8 mouse cellular contexts compared by ENCODE assay signal in genomic region chr17:35021163-35021808, GRCm38 (mm10). TPM values are rescaled to one million over a fixed set of nuclear protein-coding genes. Genes with fewer than 3 reads are reported as not detected.
DNase-seq lines count a peak whose midpoint lies in the region; ATAC-seq lines count a peak whose summit lies in the region.

No protein-coding gene starts in this region.

- H3K4me3 ChIP-seq in hindbrain, embryonic 15.5 days, result no peak overlapping the region

- H3K9me3 ChIP-seq in hindbrain, embryonic 15.5 days, result no peaks in the 10 kb centered on the region

- 6% methylated on average over 17 of the region's 17 CpGs for WGBS in hindbrain, embryonic 15.5 days

- no peak overlapping the region for H3K9ac ChIP-seq in hindbrain, embryonic 15.5 days

- ATAC-seq in hindbrain, embryonic 15.5 days (ENCODE audit: low FRiP score, low read depth), result no peak

- peak; percentile 83 for DNase-seq in T-cell, adult 2 months (ENCODE audit: low spot score)
- DNase-seq in cerebellum, postnatal 25 days, result peak; percentile 92 to 94
- peak; percentile 87 to 88 for DNase-seq in frontal cortex, postnatal 36 days (ENCODE audit: low spot score in 2 of 2)
- peak; percentile 85 to 93 for DNase-seq in left cerebral cortex, adult 18-20 months (ENCODE audit: low spot score in 2 of 2)
- DNase-seq in lung, postnatal 4 days, result peak; percentile 85 to 92
- DNase-seq in right cerebral cortex, postnatal 10 days (ENCODE audit: low spot score in 2 of 2), result peak; percentile 80 to 84
- DNase-seq in urinary bladder, postnatal 14 days (ENCODE audit: low spot score), result peak; percentile 89

- H3K27me3 ChIP-seq in hindbrain, embryonic 15.5 days, result no peaks in the 10 kb centered on the region

- no peak overlapping the region for H3K27ac ChIP-seq in hindbrain, embryonic 15.5 days (replicated peaks)

- H3K4me1 ChIP-seq in hindbrain, embryonic 15.5 days (replicated peaks), result peaks cover 5% of the 10 kb centered on the region

- peak overlapping the region; percentile 32; the same call in 1 of the 2 replicates for H3K4me2 ChIP-seq in hindbrain, embryonic 15.5 days

- no peaks in the 10 kb centered on the region for H3K36me3 ChIP-seq in hindbrain, embryonic 15.5 days

RNA-seq across cellular contexts. Expression of gene Vwa7, which starts 4.9 kb away (rescaled TPM):
- 0.14 TPM in 2 replicates for polyA plus RNA-seq in hindbrain, embryonic 15.5 days (2015; fragmentation: Nextera tagmentation; extraction: Ambion mirVana)
- total RNA-seq in left cerebral cortex, adult 18-20 months (2021), result under 1 TPM; 0.61 to 0.77 TPM

RNA-seq across cellular contexts. Expression of gene Sapcd1, which starts 6.5 kb away (rescaled TPM):
- polyA plus RNA-seq in hindbrain, embryonic 15.5 days (2015; fragmentation: Nextera tagmentation; extraction: Ambion mirVana), result 1.6 and 2.3 TPM in 2 replicates
- total RNA-seq in left cerebral cortex, adult 18-20 months (2021), result not detected

RNA-seq across cellular contexts. Expression of gene Vars, which starts 20.5 kb away (rescaled TPM):
- polyA plus RNA-seq in hindbrain, embryonic 15.5 days (2015; fragmentation: Nextera tagmentation; extraction: Ambion mirVana), result 60.4 and 68.7 TPM in 2 replicates
- 10 to 100 TPM; 39.6 to 44.0 TPM for total RNA-seq in left cerebral cortex, adult 18-20 months (2021)

RNA-seq across cellular contexts. Expression of gene Msh5, which starts 25.3 kb away (rescaled TPM):
- 1.6 and 3.4 TPM in 2 replicates for polyA plus RNA-seq in hindbrain, embryonic 15.5 days (2015; fragmentation: Nextera tagmentation; extraction: Ambion mirVana)
- under 1 TPM; 0.65 to 0.68 TPM for total RNA-seq in left cerebral cortex, adult 18-20 months (2021)

RNA-seq across cellular contexts. Expression of gene Clic1, which starts 28.5 kb away (rescaled TPM):
- 87.4 TPM in 2 replicates for polyA plus RNA-seq in hindbrain, embryonic 15.5 days (2015; fragmentation: Nextera tagmentation; extraction: Ambion mirVana)
- total RNA-seq in left cerebral cortex, adult 18-20 months (2021), result 10 to 100 TPM in 1 of 2 experiments, 1 to 10 TPM in 1; 9.1 to 10.2 TPM
